Mouse (Mus musculus): ENCODE data around the gene Olfr523.

Olfr523 gene

DNA sequence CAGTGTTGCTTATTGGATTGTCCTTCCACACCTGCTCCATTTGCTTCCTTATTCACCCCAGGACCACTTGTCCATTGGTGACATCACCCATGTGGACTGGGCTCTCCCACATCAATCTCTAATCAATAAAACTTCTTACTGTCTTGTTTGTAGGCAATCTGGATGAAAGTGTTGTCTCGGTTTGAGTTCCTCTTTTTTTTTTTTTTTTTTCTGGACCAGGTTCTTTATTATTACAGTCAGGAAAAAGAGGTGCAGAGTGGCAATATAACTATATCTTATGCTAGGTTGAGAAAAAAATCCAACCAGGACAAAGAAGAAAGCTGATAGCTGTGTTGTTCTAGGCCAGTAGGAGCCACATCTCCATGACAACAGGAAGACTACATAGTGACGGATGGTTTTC lies 7.7 kb downstream of the Olfr523 start:
- DNase-seq (ENCODE audit: low spot score in 2 of 2), result no peak

GRCm38 (mm10) chr7:140184206-140184605 lies 11.2 kb downstream of the Olfr523 start:
- no peak for DNase-seq (ENCODE audit: low spot score in 2 of 2)

DNA sequence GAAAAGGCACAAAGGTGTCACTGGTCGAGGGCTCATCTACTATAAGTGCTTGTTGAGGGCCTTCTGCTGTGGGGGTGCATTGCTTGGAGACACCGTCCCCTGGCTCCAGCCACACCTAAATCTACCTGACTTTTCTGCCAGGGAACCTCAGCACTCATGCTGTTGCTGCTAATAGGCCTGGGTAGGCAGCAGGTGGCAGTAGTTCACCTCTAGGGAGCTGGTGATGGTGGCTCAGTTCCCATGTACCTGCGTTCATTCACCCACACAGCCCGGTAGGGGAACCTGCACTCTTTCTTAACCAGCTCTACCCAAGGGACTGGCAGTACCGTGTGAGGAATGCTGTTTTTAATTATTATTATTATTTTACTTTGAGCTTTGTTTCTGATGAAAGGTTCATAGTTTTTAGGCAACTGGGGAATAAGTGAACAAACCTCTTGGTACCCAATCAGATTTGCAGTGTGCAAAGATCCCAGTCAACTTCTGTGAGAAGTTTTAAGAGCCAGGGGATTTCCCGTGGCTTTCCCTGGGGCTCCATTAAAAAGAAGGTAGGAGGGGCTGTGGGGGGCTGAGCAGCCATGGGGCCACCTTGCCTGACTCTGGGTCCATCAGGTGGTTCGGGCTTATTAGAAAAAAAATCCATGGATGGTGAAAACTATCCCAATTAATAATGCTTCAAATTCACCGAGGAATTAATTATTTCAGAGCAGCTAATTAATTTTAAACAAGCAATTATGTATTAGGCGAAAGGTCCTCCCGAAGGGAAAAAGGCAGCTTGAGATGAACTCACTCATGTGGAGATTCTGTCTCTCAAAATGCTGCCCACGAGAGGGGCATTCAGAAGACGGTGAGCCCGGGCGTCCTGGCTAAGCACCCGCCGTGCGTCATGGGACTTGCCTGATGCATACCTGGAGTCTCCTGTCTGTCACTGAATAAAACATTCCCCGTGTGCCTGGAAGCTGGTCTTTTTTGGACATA lies 13.9 kb downstream of the Olfr523 start:
- DNase-seq (ENCODE audit: low spot score in 2 of 2), result peak; percentile 38 to 54

DNA sequence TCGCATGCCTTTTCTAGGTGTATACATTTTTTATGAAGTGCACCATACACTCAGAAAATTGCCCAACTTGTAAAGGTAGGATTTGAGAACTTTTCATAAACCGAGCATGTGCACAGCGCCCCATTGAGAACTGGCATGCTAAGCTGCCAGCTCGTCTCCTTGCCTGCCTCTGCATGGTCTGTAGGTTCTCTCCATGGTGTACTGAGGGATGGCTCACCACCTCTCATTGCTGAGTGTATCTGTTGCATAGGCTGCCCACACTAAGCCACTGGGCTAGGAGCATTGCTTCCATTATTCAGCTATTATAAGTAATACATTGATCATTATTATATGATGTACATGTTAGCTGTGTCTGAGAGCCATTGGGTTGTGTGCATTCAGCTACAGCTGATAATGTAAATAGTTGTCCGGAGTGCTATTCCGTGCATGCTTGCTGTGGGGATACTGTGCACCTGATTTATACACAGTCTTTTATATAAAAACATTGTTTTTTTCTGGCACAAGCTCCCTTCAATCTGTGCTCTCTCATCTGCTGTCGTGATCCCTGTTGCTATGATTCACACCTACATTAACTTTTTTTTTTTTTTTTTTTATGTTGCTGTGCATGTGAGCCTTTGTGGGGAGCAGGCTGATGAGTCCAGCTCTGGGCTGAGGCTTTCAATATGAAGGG lies 14.8 kb downstream of the Olfr523 start:
- no peak for DNase-seq (ENCODE audit: low spot score in 2 of 2)

DNA sequence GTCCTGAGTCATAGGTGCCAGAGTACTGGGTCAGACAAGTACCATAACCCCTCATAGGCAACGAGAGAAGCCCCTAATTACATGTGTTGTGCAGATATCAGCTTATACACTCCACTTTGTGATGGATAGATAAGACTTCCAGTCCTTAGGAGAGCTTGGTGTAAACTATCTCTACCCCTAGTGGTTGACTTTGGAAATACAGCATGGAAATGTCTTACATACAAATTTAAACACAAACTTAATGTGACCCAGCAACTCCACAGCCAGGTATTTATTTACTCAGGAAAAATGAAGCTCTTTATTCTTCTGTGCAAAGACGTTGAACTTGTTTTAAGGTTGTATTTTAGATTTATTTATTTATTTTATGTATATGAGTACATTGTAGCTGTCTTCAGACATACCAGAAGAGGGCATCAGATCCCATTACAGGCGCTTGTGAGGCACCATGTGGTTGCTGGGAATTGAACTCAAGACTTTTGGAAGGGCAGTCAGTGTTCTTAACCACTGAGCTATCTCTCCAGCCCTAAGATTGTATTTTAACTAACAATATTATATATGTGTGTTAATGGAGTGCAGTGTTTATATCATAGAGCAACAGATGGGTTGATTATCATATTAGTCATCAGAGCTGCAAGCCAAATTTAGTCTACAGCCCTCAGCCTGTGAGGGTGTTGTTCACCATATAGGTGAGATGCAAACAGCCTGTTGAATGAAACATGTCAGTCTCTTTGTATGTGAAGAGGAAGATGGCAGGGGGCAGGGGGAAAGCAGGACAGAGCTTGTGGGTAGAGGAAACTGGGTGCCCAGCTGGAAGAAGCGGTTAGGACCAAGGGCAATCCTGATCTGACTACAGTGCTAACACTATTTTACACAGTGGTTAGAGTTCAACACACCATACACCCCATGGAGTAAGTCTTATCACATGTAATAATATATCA lies 15.6 kb downstream of the Olfr523 start:
- peak in 1 of 2 experiments; percentile 36 for DNase-seq (ENCODE audit: low spot score in 2 of 2)

DNA sequence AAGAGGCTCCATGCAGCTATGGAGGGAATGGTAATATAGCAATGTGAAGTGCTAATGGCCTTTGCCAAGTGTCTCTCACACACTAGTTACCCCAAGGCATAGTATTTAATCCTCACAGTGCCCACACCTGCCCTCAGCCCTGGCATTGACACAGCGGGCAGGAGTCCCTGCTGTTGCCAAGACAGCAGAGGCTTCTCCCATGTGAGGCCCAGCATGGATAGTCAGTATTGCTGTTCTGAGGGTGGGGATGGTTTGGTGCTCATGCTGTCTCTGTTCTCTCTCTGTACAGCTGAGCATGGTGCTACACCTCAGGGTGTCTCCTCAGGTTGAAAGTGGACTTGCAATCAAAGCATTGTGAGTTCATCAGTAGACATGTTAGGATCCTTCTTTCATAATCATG lies 17.4 kb downstream of the Olfr523 start:
- no peak for DNase-seq (ENCODE audit: low spot score in 2 of 2)

- no peak for DNase-seq (ENCODE audit: low spot score in 2 of 2)
Measured at GRCm38 (mm10) chr7:140192445-140192844, 19.4 kb downstream of the Olfr523 start.

- peak in 1 of 2 experiments; percentile 12 for DNase-seq (ENCODE audit: low spot score in 2 of 2)
Measured at GRCm38 (mm10) chr7:140192851-140193250, 19.8 kb downstream of the Olfr523 start.

GRCm38 (mm10) chr7:140194031-140194430 lies 21.0 kb downstream of the Olfr523 start:
- no peak for DNase-seq (ENCODE audit: low spot score in 2 of 2)

- DNase-seq (ENCODE audit: low spot score in 2 of 2), result no peak
Measured at GRCm38 (mm10) chr7:140196002-140196401, 23.0 kb downstream of the Olfr523 start.

- no peak for DNase-seq (ENCODE audit: low spot score in 2 of 2)
Measured at GRCm38 (mm10) chr7:140201090-140201489, 28.1 kb downstream of the Olfr523 start.

DNA sequence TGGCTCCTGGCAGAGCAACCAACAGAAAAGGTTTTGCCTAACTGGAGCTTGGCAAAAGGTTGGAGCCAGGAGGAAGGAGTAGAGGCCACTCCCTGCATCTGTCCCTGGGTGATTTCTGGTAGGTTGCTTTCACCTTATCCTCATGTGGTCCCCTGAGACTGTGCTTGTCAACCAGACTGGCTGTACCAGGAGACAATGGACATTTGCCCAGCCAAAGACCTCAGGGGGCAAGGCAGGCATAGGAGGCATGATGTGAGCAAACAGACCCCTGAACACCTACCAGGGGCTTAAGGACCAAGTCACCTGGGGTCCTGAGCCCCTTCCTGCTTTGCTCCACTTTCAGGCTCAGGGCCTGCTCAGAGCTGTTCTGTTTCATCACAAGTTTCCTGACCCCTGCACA lies 32.8 kb downstream of the Olfr523 start, which contains the start of gene Olfr524:
TSS of gene Olfr524 (minus strand) at position 101 of the 400 bp plus-strand sequence.
- DNase-seq (ENCODE audit: low spot score in 2 of 2), result no peak

DNA sequence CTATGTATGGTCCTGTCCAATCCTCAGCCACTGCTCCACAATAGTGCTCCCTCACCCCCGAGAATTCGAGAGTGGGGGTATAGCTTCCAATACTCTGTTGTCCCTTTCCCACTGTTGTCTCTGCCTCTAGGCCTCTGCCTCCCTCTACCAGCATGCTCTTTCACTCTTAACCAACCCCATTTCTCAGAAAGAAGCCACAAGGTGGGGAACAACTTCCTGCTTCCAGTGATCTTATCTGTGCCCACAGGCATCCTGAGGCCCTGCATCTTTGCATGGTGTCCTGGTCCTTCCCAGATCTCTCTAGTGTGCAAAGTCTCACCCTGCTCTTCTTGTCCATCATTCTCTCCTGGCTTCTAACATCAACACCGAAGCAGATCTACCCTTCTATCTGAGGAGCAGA lies 33.9 kb downstream of the Olfr523 start:
- no peak for DNase-seq (ENCODE audit: low spot score in 2 of 2)

GRCm38 (mm10) chr7:140208153-140208552 lies 35.1 kb downstream of the Olfr523 start:
- no peak for DNase-seq (ENCODE audit: low spot score in 2 of 2)

DNA sequence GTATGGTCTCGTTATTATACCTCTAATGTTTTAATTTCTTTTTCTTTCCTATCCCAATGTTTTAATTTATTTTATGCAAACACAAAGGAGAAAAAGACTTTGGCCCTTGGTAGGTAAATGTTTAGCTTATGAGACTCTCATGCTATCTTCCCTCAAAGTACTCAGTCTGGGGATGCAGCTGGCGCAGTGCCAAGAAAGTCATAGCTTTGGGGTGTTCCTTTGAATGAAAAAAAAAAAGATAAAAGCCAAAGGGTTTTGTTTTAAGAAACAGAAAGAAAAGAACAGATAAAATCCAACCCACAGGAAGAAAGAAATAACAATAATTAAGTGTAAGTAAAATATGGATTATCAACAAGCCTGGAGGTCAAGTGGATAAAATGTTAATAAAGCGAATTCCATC lies 35.7 kb downstream of the Olfr523 start:
- peak; percentile 19 to 44 for DNase-seq (ENCODE audit: low spot score in 2 of 2)

DNA sequence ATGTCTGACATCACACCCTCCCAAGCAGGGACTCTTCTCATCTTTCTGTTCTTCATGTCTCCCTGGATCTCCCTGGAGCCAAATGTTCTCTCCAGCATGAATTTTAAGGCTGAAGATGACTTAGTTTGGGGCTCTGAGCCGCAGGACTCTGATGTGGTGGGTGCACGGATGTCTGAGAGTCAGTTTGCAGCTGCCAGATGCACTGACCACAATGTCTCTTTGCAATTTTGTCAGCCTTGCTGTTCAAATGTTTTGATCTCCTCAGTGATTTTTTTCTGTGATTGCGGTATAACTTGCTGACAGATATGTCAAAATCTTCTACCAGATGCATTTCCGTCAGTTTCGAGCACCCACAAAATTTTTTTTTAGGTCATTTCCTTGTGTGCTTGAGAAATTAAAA lies 40.8 kb downstream of the Olfr523 start:
- no peak for DNase-seq (ENCODE audit: low spot score in 2 of 2)

- no peak for DNase-seq (ENCODE audit: low spot score in 2 of 2)
Measured at GRCm38 (mm10) chr7:140217967-140218366, 45.0 kb downstream of the Olfr523 start, which contains the start of gene Cd163l1. Gene Cd163l1, plus strand, starts transcription at chr7:140218267.

- no peak for DNase-seq (ENCODE audit: low spot score in 2 of 2)
Measured at GRCm38 (mm10) chr7:140219268-140219667, 46.3 kb downstream of the Olfr523 start.

DNA sequence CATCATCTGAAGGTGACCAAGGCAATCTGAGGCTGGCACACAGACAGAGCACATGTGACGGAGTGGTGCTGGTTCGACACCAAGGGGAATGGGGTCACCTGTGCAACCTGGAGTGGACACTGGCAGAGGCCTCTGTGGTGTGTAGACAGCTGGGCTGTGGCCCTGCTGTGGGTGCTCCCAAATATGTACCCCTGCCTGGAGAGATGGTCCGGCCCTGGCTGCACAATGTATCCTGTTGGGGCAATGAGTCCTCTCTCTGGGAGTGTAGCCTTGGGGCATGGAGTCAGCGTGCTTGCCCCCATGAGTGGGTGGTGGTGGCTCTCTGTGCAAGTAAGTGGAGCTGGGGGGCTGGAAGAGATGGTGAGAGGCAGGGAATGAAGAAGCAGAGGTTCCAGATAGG lies 47.4 kb downstream of the Olfr523 start:
- DNase-seq (ENCODE audit: low spot score in 2 of 2), result no peak

- DNase-seq (ENCODE audit: low spot score in 2 of 2), result no peak
Measured at GRCm38 (mm10) chr7:140224209-140224608, 51.2 kb downstream of the Olfr523 start.

All from thymus, postnatal 10 days (tissue).